Mouse (Mus musculus): ENCODE measurements around the gene Hap1. TPM values are rescaled to one million over a fixed set of nuclear protein-coding genes. Genes with fewer than 3 reads are reported as not detected.
"Not testable (repeated sequence)": the region's sequence is repeated elsewhere in the genome, so short reads cannot be mapped to it uniquely, and the experiment has no call there.

Gene Hap1
- polyA plus RNA-seq, 1 experiment from 2014 or later, result 108 TPM

GRCm38 (mm10) chr11:100327316-100327715 lies 28.6 kb downstream of the Hap1 start:
- Histone ChIP-seq H3K4me1 (ENCODE audit: control insufficient read depth, insufficient read depth, low read length) (peaks cover 14% of the 10 kb centered on the region), H3K27ac (replicated peaks; ENCODE audit: low read depth, low read length) (peak overlapping the region; percentile 58; the same call in 1 of the 2 replicates), H3K9ac (replicated peaks; ENCODE audit: low read length) (no peak overlapping the region), H3K4me3 (replicated peaks; ENCODE audit: low read depth, low read length) (no peak overlapping the region), H3K36me3 (ENCODE audit: control insufficient read depth, insufficient read depth, low read length) (peaks cover 7% of the 10 kb centered on the region), H3K4me2 (ENCODE audit: low read length) (no peak overlapping the region), H3K27me3 (ENCODE audit: control insufficient read depth, insufficient read depth, low read length) (no peaks in the 10 kb centered on the region), H3K9me3 (ENCODE audit: control insufficient read depth, low read length) (no peaks in the 10 kb centered on the region)
- no peak for DNase-seq
- no peak for ATAC-seq (ENCODE audit: low FRiP score, low TSS enrichment)
- WGBS, result 50% methylated on average over 11 of the region's 11 CpGs

GRCm38 (mm10) chr11:100325062-100325629 lies 30.8 kb downstream of the Hap1 start:
- WGBS, result 61% methylated on average over 11 of the region's 11 CpGs
- Histone ChIP-seq H3K9ac (replicated peaks; ENCODE audit: low read length) (no peak overlapping the region), H3K4me3 (replicated peaks; ENCODE audit: low read depth, low read length) (no peak overlapping the region), H3K4me1 (ENCODE audit: control insufficient read depth, insufficient read depth, low read length) (peaks cover 7% of the 10 kb centered on the region), H3K27ac (replicated peaks; ENCODE audit: low read depth, low read length) (no peak overlapping the region), H3K4me2 (ENCODE audit: low read length) (no peak overlapping the region), H3K36me3 (ENCODE audit: control insufficient read depth, insufficient read depth, low read length) (peaks cover 20% of the 10 kb centered on the region), H3K9me3 (ENCODE audit: control insufficient read depth, low read length) (no peaks in the 10 kb centered on the region), H3K27me3 (ENCODE audit: control insufficient read depth, insufficient read depth, low read length) (no peaks in the 10 kb centered on the region)
- ATAC-seq (ENCODE audit: low FRiP score, low TSS enrichment) (no peak), DNase-seq (no peak)

- WGBS, result 10% methylated on average over 3 of the region's 3 CpGs
- DNase-seq (peak; percentile 85), ATAC-seq (ENCODE audit: low FRiP score, low TSS enrichment) (no peak)
- H3K4me3 ChIP-seq (replicated peaks; ENCODE audit: low read depth, low read length), result no peak overlapping the region
- H3K9me3 ChIP-seq (ENCODE audit: control insufficient read depth, low read length), result no peaks in the 10 kb centered on the region
- H3K4me1 ChIP-seq (ENCODE audit: control insufficient read depth, insufficient read depth, low read length), result peaks cover 7% of the 10 kb centered on the region; the same call in 1 of the 2 replicates
- peaks cover 20% of the 10 kb centered on the region for H3K36me3 ChIP-seq (ENCODE audit: control insufficient read depth, insufficient read depth, low read length)
- H3K27ac ChIP-seq (replicated peaks; ENCODE audit: low read depth, low read length), result no peak overlapping the region
- no peak overlapping the region for H3K4me2 ChIP-seq (ENCODE audit: low read length)
- H3K27me3 ChIP-seq (ENCODE audit: control insufficient read depth, insufficient read depth, low read length), result no peaks in the 10 kb centered on the region
- H3K9ac ChIP-seq (replicated peaks; ENCODE audit: low read length), result no peak overlapping the region
These were observed 32.4 kb downstream of the Hap1 start for GRCm38 (mm10) chr11:100323578-100323977.

GRCm38 (mm10) chr11:100322591-100323258 lies 33.2 kb downstream of the Hap1 start:
- H3K9me3 ChIP-seq (ENCODE audit: control insufficient read depth, low read length), result no peaks in the 10 kb centered on the region
- no peak for ATAC-seq (ENCODE audit: low FRiP score, low TSS enrichment)
- WGBS, result 67% methylated on average over 3 of the region's 3 CpGs
- no peak overlapping the region for H3K4me3 ChIP-seq (replicated peaks; ENCODE audit: low read depth, low read length)
- peaks cover 7% of the 10 kb centered on the region; the same call in 1 of the 2 replicates for H3K4me1 ChIP-seq (ENCODE audit: control insufficient read depth, insufficient read depth, low read length)
- peaks cover 20% of the 10 kb centered on the region for H3K36me3 ChIP-seq (ENCODE audit: control insufficient read depth, insufficient read depth, low read length)
- DNase-seq, result no peak
- H3K27me3 ChIP-seq (ENCODE audit: control insufficient read depth, insufficient read depth, low read length), result no peaks in the 10 kb centered on the region
- H3K4me2 ChIP-seq (ENCODE audit: low read length), result no peak overlapping the region
- H3K27ac ChIP-seq (replicated peaks; ENCODE audit: low read depth, low read length), result no peak overlapping the region
- H3K9ac ChIP-seq (replicated peaks; ENCODE audit: low read length), result no peak overlapping the region

GRCm38 (mm10) chr11:100321479-100322305 lies 34.2 kb downstream of the Hap1 start:
- H3K27me3 ChIP-seq (ENCODE audit: control insufficient read depth, insufficient read depth, low read length); ATAC-seq (ENCODE audit: low FRiP score, low TSS enrichment); H3K4me1 ChIP-seq (ENCODE audit: control insufficient read depth, insufficient read depth, low read length); DNase-seq; H3K4me3 ChIP-seq (replicated peaks; ENCODE audit: low read depth, low read length); H3K9me3 ChIP-seq (ENCODE audit: control insufficient read depth, low read length); H3K9ac ChIP-seq (replicated peaks; ENCODE audit: low read length); H3K27ac ChIP-seq (replicated peaks; ENCODE audit: low read depth, low read length): not testable (repeated sequence)
- Histone ChIP-seq H3K36me3 (ENCODE audit: control insufficient read depth, insufficient read depth, low read length) (peaks cover 20% of the 10 kb centered on the region), H3K4me2 (ENCODE audit: low read length) (peak overlapping the region; percentile 60)
- 78% methylated on average over 7 of the region's 7 CpGs for WGBS

- Histone ChIP-seq H3K4me2 (ENCODE audit: low read length) (peak overlapping the region; percentile 60), H3K36me3 (ENCODE audit: control insufficient read depth, insufficient read depth, low read length) (peaks cover 20% of the 10 kb centered on the region), H3K9ac (replicated peaks; ENCODE audit: low read length) (peak overlapping the region; percentile 97), H3K27ac (replicated peaks; ENCODE audit: low read depth, low read length) (peak overlapping the region; percentile 98), H3K4me3 (replicated peaks; ENCODE audit: low read depth, low read length) (peak overlapping the region; percentile 75)
- not testable (repeated sequence) for H3K4me1 ChIP-seq (ENCODE audit: control insufficient read depth, insufficient read depth, low read length); ATAC-seq (ENCODE audit: low FRiP score, low TSS enrichment); H3K9me3 ChIP-seq (ENCODE audit: control insufficient read depth, low read length); H3K27me3 ChIP-seq (ENCODE audit: control insufficient read depth, insufficient read depth, low read length); DNase-seq
- 18% methylated on average over 11 of the region's 11 CpGs for WGBS
These were observed 35.1 kb downstream of the Hap1 start for GRCm38 (mm10) chr11:100320701-100321410.

GRCm38 (mm10) chr11:100320172-100320630 lies 35.7 kb downstream of the Hap1 start:
- WGBS, result under 1% methylated on average over 40 of the region's 40 CpGs
- H3K27ac ChIP-seq (replicated peaks; ENCODE audit: low read depth, low read length), result peak overlapping the region; percentile 98
- ATAC-seq (ENCODE audit: low FRiP score, low TSS enrichment) (peak; percentile 85), DNase-seq (peak; percentile 98)
- no peaks in the 10 kb centered on the region for H3K27me3 ChIP-seq (ENCODE audit: control insufficient read depth, insufficient read depth, low read length)
- H3K4me3 ChIP-seq (replicated peaks; ENCODE audit: low read depth, low read length), result peak overlapping the region; percentile 75
- H3K4me2 ChIP-seq (ENCODE audit: low read length), result peak overlapping the region; percentile 60
- peaks cover 20% of the 10 kb centered on the region for H3K36me3 ChIP-seq (ENCODE audit: control insufficient read depth, insufficient read depth, low read length)
- peaks cover 7% of the 10 kb centered on the region; the same call in 1 of the 2 replicates for H3K4me1 ChIP-seq (ENCODE audit: control insufficient read depth, insufficient read depth, low read length)
- H3K9me3 ChIP-seq (ENCODE audit: control insufficient read depth, low read length), result no peaks in the 10 kb centered on the region
- peak overlapping the region; percentile 97 for H3K9ac ChIP-seq (replicated peaks; ENCODE audit: low read length)

GRCm38 (mm10) chr11:100319492-100320171 lies 36.3 kb downstream of the Hap1 start, which contains the start of gene Eif1:
Eif1 (plus strand) TSS chr11:100319885.
- WGBS, result 1% methylated on average over 56 of the region's 58 CpGs
- no peaks in the 10 kb centered on the region for H3K9me3 ChIP-seq (ENCODE audit: control insufficient read depth, low read length)
- H3K27ac ChIP-seq (replicated peaks; ENCODE audit: low read depth, low read length), result peak within 1 kb of the TSS; percentile 98
- ATAC-seq (ENCODE audit: low FRiP score, low TSS enrichment) (peak; percentile 92), DNase-seq (peak; percentile 100)
- peak within 1 kb of the TSS; percentile 97 for H3K9ac ChIP-seq (replicated peaks; ENCODE audit: low read length)
- H3K4me3 ChIP-seq (replicated peaks; ENCODE audit: low read depth, low read length), result peak within 1 kb of the TSS; percentile 75
- H3K4me1 ChIP-seq (ENCODE audit: control insufficient read depth, insufficient read depth, low read length), result peaks cover 7% of the 10 kb centered on the region; the same call in 1 of the 2 replicates
- H3K36me3 ChIP-seq (ENCODE audit: control insufficient read depth, insufficient read depth, low read length), result peaks cover 20% of the 10 kb centered on the region
- H3K4me2 ChIP-seq (ENCODE audit: low read length), result peak within 1 kb of the TSS; percentile 60
- no peaks in the 10 kb centered on the region for H3K27me3 ChIP-seq (ENCODE audit: control insufficient read depth, insufficient read depth, low read length)

Measured in midbrain, embryonic 14.5 days (tissue).